Mouse (Mus musculus) thymus, adult 18-20 months (tissue): ENCODE results near the gene Maml2.

Experiments used
- DNase-seq, 2 experiments: peaks; one replicate each; pipeline ENCODE4 v3.0.0; 2022; ENCODE audit warnings: mixed read lengths in 2 of 2

Gene Maml2

DNA sequence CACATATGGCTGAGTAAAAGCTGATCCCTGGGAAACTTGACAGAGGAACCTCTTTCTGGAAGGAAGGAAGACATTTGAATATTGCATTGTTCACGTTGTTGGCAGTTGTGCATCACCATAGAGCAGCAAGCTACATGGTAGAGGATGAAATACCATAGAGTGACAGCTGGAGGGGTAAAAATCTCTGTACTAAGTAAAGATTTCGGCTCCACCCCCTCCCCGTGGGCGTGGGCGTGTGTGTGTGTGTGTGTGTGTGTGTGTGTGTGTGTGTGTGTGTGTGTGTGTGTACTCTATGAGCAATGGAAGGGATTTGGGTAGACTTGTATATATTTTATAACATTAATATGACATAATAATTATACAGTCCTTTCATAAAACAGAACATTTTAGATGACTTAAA lies 324.7 kb downstream of the Maml2 start:
- DNase-seq, result no peak

DNA sequence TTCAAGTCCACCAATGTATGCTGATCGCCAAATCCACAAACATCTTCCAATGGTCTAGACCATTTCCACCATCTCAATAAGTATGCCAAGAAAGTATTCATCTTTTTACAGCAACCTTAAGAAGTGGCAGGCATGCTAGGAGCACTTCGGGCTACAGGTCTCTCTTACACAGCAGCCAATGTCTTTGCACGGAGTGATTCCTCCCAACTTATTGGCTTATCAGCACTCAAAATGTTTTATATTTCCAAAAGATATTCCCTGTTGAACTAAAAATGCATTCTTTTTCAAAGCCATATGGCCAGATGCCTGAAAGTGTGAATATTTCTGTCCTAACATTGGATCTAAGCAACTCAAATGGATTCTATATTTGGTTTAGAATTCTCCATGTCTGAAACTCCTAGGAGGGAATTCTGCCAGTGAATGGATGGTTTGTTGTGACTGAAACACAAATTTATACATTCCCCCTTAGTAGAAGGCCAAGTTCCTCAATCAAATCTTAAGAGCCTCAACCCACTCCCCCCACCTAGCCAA lies 326.2 kb downstream of the Maml2 start:
- DNase-seq, result no peak

DNA sequence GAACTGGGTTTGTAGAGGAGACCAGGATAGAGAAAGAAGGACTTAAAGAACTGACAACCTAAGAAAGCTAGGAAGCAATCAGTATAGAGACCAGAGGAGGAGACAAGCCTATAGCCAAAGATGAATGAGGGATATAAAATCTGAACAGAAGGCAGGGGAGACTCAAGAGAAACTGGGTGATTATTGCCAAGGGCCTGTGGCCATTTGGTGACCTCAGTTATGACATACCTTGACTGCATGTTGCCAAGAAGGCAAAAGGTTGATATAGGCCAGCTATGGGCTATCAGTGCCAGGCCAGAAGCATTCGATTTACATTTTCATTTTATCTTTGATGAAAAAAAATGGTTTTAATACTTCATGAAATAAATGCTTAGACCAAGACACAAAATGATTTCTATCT lies 327.0 kb downstream of the Maml2 start:
- no peak for DNase-seq

DNA sequence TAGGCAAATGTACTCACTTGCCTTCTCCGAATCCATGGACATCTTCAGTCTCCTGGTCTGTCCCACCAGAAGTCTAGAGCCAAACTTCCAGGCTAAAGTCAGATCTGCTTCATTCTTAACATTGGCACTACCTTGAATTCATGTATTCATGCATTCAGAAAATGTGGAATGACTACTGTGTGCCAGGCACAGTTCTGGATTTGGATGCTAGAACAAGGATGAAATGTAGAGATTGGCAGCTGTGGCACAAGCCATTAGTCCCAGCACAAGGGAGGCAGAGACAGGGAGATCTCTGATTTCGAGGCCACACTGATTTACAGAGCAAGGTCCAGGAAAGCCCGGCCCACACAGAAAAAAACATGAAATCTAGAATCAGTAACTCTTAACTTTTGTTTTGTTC lies 327.5 kb downstream of the Maml2 start:
- DNase-seq, result no peak

DNA sequence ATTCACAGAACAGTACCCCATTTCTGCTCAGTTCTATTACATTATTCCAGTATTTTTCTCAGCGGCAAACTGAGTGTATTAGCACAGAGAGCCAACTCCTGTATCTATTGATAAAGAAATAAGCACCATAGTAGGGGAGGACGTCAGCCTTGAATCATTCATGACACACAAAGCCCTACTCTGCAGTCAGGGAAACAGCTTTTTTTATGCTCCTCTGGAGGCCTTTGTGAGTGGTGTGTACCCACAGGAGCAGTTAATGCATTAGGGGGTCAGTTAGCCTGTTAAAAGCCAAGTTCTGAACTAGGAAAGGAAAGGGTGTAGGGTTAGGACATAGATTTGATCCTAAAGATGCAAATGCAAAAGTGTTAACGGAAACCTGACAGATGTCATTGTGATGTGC lies 328.7 kb downstream of the Maml2 start:
- DNase-seq, result no peak

DNA sequence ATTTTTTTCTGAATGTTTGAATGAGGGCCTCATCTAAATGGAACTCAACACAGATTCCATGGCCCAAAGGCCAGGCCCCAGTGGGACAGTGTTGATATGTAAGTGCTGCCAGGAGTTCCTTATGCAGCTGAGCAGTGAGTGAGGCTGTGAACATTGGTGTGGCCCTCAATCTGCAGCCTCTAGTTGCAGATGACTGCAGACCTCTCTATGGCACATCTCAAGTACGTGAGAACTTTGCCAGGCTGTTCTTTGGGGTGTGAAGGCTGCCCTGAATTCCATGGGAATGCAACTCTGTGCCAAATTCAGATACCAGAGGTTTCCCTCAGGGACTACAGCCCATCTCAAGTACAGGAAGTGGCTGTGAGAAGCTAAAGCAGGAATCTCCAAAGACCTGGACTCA lies 335.6 kb downstream of the Maml2 start:
- no peak for DNase-seq

DNA sequence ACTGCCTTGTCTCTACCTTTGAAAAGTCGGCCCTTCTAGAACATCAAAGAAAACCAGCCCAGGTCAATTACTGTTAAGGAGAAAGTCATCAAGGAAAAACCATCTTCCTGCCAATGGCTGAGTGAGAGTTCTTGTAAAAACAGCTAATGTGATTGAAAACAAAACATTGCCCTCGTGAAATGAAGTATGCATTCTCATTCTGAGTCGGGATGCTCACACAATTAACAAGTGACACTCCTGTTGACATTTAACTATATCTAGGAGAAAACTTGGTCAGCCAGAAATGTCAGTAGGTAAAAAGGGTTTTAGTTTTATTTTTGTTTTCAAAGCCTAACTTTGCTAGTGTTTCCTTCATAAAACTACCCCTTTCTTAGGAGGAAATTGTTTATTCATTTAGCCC lies 341.9 kb downstream of the Maml2 start:
- no peak for DNase-seq

DNA sequence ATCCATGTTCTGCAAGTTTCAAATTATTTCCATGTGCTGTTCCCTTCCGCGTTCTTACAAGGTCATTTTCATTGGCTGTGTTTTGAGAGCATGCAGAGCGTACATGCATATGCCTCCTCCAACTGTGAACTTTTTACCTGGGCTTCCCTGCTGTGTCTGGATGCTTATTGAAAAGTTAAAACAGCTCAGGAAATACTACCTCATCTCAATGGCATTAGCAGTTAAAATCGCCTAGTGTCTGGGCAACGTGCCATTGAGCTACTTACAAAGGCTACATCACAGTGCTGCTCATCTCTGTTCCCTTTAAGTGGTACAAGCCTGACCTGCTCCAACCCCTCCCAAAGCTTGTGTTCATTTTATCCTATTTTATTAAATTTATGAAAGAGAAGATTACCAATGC lies 347.4 kb downstream of the Maml2 start:
- DNase-seq, result no peak

DNA sequence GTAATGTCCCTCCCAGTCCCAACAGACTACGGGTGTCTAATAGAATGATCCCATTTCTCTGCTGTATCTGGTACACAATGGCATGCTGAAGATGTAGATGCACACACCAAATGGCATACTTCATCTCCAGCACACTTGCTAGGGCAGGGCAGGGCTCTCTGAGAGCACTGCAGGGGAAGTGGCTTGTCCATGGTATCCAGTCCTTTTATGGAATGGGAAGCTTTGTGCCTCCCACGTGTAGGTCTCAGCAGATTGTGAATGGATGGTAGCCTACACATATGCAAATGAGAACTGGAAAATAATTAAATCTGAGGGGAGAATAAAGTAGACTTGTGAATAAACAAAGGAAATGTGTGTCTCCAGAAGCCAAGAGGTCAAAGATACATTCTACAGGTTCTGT lies 353.3 kb downstream of the Maml2 start:
- no peak for DNase-seq

DNA sequence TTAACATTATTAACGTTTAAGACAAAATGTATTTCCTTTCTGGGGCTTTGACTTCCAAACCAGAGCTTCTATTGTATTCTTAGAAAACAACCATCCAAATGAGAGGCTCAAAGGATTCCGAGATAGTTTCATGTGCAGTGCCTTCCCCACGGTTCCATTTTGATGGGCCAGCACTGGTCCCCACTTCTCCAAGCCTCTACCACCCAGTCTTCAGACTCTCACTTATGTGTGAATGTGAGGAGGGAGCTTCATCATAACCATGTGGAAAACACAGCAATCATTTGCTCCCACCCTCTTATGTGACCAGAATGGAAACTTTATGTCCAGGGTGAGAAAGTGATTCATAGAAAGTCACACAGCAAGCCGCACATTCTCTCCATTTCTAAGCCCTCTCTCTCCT lies 354.1 kb downstream of the Maml2 start:
- DNase-seq, result no peak

DNA sequence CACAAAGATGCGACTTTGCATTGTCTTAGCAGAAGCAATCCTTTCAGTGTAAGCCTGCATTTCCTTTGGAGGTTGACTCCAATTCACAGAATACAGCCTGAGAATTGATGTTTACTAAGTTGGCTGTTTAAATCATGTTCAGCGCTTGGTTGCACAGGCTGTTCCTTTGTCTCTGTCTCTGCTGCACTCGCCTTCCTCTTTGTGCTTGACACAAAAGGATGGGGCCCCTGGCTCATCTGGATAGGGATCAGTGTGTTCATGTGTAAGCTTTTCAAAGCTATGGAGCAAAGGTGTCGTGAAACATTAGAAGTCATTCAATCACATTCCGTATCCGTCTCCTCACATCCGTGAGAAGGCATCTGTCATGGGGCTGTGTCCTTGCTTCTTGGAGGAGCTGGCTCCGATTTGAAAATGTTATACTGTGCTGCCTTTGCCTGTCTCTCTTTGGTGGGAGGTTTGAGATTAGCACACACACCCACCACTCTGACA lies 354.7 kb downstream of the Maml2 start:
- no peak for DNase-seq

DNA sequence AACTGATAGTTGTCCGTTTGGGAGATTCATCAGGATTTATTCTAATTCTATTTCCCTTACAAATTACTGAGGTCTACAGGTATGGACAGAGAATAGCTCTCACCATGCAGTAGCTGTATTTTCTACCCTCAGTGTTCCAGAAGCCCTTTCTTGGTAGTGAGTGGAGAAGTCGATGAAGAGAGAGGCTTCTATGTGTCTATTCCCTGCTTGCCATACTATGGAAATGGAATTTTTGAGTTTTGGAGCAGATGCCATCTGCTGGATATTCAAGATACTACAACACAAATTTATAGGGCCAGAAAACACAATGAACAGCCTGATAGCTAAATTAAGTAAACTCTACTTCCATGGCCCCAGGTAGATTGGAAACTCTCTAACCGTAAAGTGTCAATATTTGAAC lies 355.2 kb downstream of the Maml2 start:
- no peak for DNase-seq

DNA sequence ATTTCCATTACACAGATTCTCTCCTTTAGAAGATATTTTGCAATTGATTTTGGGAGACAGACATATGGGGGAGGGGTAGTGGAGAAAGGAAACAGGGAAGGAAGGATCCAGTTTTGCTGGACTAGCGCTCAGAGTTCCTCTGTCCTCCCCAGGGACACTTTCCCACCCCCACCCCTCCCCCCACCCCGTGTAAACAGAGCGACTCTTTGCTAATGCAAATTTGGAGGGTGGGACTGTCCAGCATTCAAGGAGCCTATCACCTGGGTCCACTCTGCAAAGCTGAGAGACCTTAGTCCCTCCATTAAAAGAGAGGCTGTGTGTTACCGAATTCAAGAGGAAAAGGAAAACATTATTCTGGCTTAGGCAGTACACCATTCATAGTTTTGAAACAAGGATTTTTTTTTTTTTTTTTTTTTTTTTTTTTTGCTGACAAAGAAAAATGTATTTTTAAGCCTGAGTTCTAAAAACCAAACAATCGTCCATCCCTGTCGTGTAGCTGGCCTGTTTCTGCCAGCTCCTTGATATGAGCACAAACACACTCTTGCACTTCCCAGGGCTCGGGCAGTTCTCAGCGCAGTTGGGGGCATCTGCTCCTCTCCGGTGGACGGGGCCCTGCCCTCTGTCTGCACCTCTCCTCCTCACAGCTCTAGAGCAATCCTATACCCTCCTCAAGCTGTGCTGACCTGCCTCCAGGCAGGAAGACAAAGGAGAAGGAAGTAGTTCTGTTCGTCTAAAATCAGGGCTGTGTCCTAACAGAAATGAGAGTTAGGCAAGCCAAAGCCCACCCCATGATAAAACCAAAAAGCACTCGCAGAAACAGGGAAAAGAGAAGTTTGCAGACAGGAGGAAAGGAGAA lies 364.2 kb downstream of the Maml2 start:
- DNase-seq, result no peak

DNA sequence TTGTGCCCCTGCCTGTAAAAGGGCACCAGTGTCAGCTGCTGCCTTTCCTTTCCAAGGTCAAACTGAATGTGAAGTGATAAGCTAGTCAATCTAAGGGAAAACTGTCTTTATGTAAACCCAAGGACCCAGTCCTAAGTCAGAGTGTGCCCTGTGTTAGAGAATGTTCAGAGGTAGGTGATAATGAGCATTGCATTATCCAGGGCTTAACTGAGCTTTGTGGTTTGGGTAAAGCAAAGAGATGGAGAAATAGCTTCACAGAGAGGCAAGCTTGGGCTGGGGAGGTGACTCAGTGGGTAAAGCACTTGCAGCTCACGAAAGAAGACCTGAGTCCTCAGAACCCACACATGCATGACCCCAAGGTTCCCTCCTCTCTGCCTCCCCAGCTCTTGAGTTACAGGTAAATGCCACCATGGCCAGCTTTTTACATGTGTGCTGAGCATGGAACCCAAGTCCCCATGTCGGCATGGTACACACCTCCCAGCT lies 367.8 kb downstream of the Maml2 start:
- no peak for DNase-seq

DNA sequence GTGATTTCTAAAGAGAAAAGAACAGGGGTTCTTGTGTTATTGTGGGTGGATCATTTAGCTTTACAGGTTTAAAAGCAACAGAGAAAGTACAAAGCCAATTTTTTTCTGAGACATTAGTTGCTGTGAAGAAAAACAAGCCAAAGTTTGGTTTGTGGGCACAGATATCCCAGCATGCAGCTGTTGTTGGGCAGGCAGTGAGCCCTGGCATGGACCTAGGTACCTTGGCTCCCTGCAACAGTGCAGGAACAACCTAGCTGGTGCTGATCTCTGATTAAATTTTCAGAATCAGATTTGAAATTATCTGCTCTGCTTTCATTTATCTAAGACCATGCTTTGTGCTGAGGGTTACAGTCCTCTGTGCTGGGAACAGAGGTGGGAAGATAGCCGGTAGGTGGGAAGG lies 370.2 kb downstream of the Maml2 start:
- DNase-seq, result no peak

DNA sequence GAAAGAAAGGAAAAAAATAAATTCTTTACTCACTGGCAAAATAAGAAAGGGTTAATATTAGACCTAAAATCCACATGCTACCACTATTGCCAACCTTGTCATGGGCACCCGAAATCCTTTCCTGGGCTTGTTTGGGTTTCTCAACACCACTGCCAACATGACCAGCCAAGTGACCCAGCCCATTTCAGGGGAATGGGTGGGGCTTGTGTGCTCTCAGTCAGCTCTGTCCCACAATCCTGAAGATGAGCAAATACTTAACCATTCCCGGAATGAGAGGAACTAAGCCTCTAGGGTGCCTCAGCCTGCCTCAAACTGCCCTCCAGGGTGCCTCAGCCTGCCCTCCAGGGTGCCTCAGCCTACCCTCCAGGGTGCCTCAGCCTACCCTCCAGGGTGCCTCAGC lies 371.0 kb downstream of the Maml2 start:
- no peak for DNase-seq

DNA sequence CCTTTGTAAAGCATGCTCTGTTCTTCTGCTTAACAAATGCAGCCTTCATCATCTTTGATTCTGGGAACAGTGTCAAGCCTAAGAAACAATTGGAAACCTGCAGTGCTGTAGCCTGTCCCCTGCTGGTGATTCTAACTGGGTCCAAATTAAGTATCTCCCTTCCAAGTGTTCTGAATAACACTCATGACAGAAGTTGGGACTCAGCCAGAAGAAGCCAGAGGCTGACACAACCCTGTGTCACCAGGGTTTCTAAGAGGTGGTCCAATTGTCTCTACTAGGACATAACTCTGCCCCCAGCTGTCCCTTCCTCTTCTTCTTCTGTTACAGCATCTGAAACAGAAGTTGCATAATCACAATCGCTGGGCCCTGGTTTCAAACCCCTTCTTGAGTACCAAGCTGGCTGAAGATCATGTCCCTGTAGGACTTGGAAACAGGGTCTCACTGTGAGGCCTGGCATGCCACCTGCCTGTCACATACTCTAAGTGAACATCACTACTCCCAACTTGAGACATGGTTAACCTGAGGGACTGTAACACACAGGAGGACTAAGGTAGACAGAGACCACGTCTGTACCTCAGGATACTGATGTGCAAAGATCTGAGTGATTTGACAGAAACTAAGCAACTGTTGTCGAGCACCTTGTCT lies 373.5 kb downstream of the Maml2 start:
- DNase-seq, result no peak

DNA sequence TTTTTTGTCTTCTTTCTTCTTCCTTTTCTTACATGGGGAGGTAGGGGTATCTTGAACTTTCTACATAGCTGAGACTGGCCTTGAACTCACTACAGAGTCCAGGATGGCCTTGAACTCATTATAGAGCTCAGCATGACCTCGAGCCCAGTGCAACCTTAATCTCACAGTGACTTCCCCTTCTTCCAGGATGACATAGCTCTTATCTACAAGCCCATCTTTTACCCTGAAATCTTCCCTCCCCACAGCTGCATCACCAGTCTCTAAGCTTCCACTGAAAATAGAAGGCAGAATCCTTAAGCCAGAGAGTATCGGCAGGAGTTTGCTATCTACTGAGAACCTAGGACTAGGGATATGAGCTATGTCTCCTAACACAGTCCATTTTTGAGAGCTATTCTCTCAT lies 375.5 kb downstream of the Maml2 start:
- DNase-seq, result no peak

DNA sequence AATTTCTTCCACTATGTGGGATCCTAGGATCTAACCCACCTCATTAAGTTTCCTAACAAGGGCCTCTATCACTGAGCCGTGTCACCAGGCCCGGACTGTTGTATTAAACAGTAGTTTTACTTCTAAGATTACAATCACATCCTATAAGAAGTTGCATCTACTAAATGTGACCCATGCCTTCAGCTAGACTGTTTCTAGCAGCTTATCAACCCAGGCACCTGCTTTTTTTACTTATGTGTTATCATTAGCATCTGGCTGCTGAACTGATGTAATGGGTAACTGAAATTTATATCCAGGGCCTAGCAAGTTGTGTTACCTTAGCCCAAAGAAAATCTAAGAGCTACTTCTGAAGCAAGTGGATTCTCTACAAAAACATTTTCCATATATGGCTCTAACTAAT lies 380.3 kb downstream of the Maml2 start:
- DNase-seq, result no peak

DNA sequence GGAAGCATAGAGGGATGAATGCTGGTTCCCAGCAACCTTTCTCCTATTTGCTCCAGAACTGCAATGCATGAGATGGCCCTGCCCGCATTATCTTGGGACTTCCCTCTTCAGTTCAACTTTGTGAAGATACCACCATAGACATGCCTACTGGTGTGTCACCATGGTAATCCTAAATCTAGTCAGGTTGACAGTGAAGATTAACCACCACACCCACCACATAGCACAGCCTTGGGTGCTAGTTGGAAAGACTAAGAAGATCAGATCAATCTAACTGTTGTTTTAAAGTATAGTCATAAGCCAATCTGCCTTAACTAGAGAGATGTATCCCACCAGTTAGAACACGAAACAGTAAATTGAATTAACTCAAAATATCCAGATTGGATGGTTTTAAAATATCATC lies 381.9 kb downstream of the Maml2 start:
- DNase-seq, result no peak

DNA sequence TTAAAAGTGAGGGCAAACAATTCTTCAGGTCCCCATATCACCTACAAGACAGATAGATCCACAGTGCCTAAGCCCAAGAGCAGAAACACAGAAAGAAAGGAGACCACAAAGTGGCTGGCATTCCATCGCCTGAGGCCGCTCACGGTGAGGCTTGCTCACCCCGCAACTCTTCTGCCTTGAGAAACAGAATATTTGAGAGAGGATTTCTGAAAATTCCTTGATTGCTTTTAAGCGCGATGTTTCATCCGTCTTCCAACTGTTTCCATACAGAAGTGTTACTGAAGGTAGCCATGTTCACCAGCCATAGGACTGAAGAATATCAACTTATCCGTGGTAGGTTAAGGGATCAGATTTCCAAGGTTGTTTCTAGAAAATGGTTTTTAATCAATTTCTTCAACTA lies 383.4 kb downstream of the Maml2 start:
- DNase-seq, result no peak

DNA sequence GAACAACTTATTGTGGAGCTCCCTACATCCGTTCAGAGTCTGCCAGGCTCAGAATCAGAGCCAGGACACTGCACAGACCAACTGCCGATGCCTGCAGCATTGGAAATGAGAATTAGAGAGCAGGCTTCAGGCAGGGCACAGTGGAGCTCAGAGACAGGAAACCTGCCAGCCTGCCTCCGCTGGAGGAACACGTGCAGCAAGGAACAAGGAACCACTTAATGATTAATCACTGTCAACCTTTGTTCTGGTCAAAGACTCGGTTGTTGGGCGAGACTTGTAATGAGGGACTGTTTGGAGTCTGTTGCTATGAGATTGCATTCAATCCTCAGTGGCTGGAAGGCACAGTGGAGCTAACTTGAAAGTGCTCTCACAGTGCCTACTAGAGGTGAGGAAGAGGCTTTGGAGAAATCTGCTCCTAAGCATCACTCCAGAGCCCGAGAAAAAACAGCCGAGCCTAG lies 383.9 kb downstream of the Maml2 start:
- DNase-seq, result no peak

DNA sequence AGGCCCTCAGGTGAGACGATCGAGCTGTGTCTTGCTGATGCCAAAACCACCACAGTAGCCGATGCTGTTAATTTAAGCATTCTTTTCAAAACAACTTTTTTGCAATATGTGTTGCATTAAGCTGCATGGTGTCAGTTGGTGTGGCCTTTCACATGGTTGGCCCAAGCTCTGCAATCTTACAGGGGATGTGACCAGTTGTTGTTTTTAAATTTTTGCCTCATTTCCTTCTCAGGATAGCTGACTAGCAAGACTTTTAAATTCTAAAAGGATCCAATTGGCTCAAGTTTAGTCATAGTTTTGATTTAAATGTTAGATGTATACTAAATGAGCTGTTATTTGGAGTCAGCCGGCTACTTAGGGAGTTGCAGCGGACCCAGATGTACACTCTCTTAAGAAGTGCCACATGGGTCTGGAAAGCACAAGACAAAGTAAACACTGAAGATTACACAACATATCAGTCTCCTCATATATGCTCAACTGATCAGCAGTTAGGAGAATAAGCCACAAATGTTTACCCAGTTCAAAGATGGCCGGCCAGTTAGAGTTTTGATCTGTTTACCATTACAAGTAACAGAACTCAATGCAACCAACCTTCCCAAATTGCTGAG lies 386.7 kb downstream of the Maml2 start:
- DNase-seq, result no peak
